Mouse (Mus musculus) CD4-positive naive resting alpha-beta T cell, adult 57 days (primary cell): ENCODE data around the gene Gm8897. TPM values are rescaled to one million over a fixed set of nuclear protein-coding genes. Genes with fewer than 3 reads are reported as not detected.

Experiments used
- total RNA-seq: library from RNA; stranded (reverse); gene quantifications from one replicate; pipeline ENCODE4 v1.2.4, GENCODE M21; 2023

Gene Gm8897
- total RNA-seq: not detected

GRCm38 (mm10) chr5:11416118-11416517, at the start of gene Gm8897:
Gene Gm8897 (plus strand): TSS chr5:11416418.

Other genes starting within 250 kb of the Gm8897 start
- not detected for gene Gm5861, start 233.3 kb upstream of the Gm8897 start, total RNA-seq
- gene Gm8890, start 160.4 kb upstream of the Gm8897 start, total RNA-seq: not detected
- gene Speer1, start 74.9 kb upstream of the Gm8897 start, total RNA-seq: not detected
- gene Gm8906, start 86.3 kb downstream of the Gm8897 start, total RNA-seq: not detected
- not detected for gene Gm6460, start 178.5 kb downstream of the Gm8897 start, total RNA-seq